Mouse (Mus musculus) forebrain, embryonic 11.5 days (tissue): ENCODE results near the gene Zbtb4. TPM values are rescaled to one million over a fixed set of nuclear protein-coding genes. Genes with fewer than 3 reads are reported as not detected.
A peak's percentile ranks its signal among the peaks of the same experiment; 100 is the strongest.

Experiments used
- ATAC-seq: fragments of 200-750 bp; cut with Nextera tagmentation; replicated peaks from 2 replicates; pipeline ENCODE4 v1.8.0; 2017; ENCODE audit warnings: moderate TSS enrichment; ENCODE audit not compliant: low FRiP score
- DNase-seq: peaks from one replicate; pipeline ENCODE4 v3.0.0-alpha.2; 2017; ENCODE audit warnings: low spot score
- H3K27ac ChIP-seq: fragments of 300-500 bp; sonication (generic); 2 replicates; pipeline ENCODE4 v1.5.1; 2014; ENCODE audit warnings: low read depth, low read length
- H3K27me3 ChIP-seq: fragments of 300-500 bp; sonication (generic); 2 replicates; pipeline ENCODE4 v1.6.1; 2014; ENCODE audit warnings: mild to moderate bottlenecking, low read length, mixed read lengths; ENCODE audit not compliant: control insufficient read depth, insufficient read depth
- H3K36me3 ChIP-seq: fragments of 300-500 bp; sonication (generic); 2 replicates; pipeline ENCODE4 v1.6.1; 2014; ENCODE audit warnings: mild to moderate bottlenecking, low read length, moderate library complexity, mixed read lengths; ENCODE audit not compliant: control insufficient read depth, insufficient read depth
- H3K4me1 ChIP-seq: fragments of 300-500 bp; sonication (generic); replicated peaks from 2 replicates; pipeline ENCODE4 v1.6.1; 2014; ENCODE audit warnings: low read length, mixed read lengths; ENCODE audit not compliant: control insufficient read depth, insufficient read depth
- H3K4me2 ChIP-seq: fragments of 300-500 bp; sonication (generic); 2 replicates; pipeline ENCODE4 v1.6.1; 2014; ENCODE audit warnings: low read depth, mild to moderate bottlenecking, low read length, moderate library complexity, mixed read lengths; ENCODE audit not compliant: severe bottlenecking
- H3K4me3 ChIP-seq: fragments of 300-500 bp; sonication (generic); 2 replicates; pipeline ENCODE4 v1.5.1; 2014; ENCODE audit warnings: low read depth, low read length
- H3K9ac ChIP-seq: fragments of 300-500 bp; sonication (generic); 2 replicates; pipeline ENCODE4 v1.6.1; 2014; ENCODE audit warnings: low read length
- H3K9me3 ChIP-seq: fragments of 300-500 bp; sonication (generic); 2 replicates; pipeline ENCODE4 v1.6.1; 2016; ENCODE audit warnings: low read length, mixed read lengths; ENCODE audit not compliant: control insufficient read depth
- WGBS: fragments of 180-500 bp; shearing (Covaris S2); extraction: QIAGEN DNeasy Blood & Tissue Kit; methylation state at CpG from one replicate; pipeline ENCODE4 v1.1.7; 2014; 5-methylcytosine and 5-hydroxymethylcytosine counted together
- polyA plus RNA-seq: library from polyadenylated mRNA; unstranded; fragments of >200 nt; fragmentation: Nextera tagmentation; extraction: Ambion mirVana; gene quantifications from 2 replicates; pipeline ENCODE4 v1.2.1, GENCODE M21; 2014

Gene Zbtb4
- polyA plus RNA-seq, 1 experiment from 2014 or later = 1.1 TPM

- peaks cover 46% of the 10 kb centered on the region for H3K27me3 ChIP-seq
- WGBS = under 1% methylated on average over 35 of the region's 36 CpGs
- peak overlapping the region; percentile 87 for H3K4me2 ChIP-seq
- H3K36me3 ChIP-seq = no peaks in the 10 kb centered on the region
- H3K4me3 ChIP-seq = peak overlapping the region; percentile 49
- ATAC-seq (peak; percentile 73), DNase-seq (peak; percentile 87)
- H3K9ac ChIP-seq = peak overlapping the region; percentile 73
- peaks cover 48% of the 10 kb centered on the region for H3K4me1 ChIP-seq
- peak overlapping the region; percentile 67 for H3K27ac ChIP-seq
- no peaks in the 10 kb centered on the region for H3K9me3 ChIP-seq
These were observed 34.9 kb downstream of the Zbtb4 start for GRCm38 (mm10) chr11:69800392-69801197.

DNA sequence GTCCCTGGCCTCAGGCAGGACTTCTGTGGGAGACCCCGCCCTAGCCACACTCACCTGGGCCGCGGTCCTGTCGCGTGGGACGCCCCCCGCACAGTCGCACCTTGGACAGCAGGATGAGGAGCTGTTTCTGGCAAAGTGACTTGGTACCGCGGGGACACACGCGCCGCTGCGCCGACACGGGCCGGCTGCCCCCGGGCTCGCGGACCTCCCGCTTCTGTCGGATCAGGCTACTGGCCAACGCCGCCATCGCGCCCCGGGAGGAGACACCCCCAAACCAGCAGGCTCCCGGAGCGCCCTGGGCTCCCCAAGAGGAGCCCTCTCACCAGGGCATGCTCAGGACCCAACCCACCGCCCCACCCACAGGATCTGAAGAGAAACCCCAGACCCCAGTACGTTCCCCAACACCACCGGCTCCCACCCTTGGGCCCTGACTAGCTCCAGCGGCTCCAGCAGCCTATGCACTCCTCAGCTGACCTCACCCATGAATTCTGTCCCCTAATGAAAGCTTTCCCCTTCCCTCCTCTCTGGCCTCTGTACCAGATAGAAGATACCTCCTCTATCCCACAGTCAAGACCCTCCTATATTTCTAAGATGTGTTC lies 35.8 kb downstream of the Zbtb4 start, which contains the start of gene Fgf11:
Fgf11 (minus strand) TSS at position 479 of the 599 bp plus-strand sequence.
- 1% methylated on average over 31 of the region's 33 CpGs for WGBS
- Histone ChIP-seq H3K4me3 (peak within 1 kb of the TSS; percentile 49), H3K36me3 (no peaks in the 10 kb centered on the region), H3K27ac (peak within 1 kb of the TSS; percentile 67), H3K9me3 (no peaks in the 10 kb centered on the region; the same call in 1 of the 2 replicates), H3K4me2 (peak within 1 kb of the TSS; percentile 94), H3K9ac (peak within 1 kb of the TSS; percentile 73), H3K4me1 (peaks cover 43% of the 10 kb centered on the region), H3K27me3 (peaks cover 47% of the 10 kb centered on the region)
- DNase-seq (no peak), ATAC-seq (0 out of 2 replicates have a peak, but pooled peaks have one; percentile 6)

GRCm38 (mm10) chr11:69802648-69803105 lies 37.0 kb downstream of the Zbtb4 start:
- no peak overlapping the region for H3K27ac ChIP-seq
- ATAC-seq = no peak
- peaks cover 43% of the 10 kb centered on the region for H3K4me1 ChIP-seq

GRCm38 (mm10) chr11:69803328-69803727 lies 37.6 kb downstream of the Zbtb4 start:
- H3K9ac ChIP-seq = peak overlapping the region; percentile 68
- peak overlapping the region; percentile 49 for H3K4me3 ChIP-seq
- 0% methylated on average over 12 of the region's 12 CpGs for WGBS
- peak overlapping the region; percentile 94 for H3K4me2 ChIP-seq
- no peak for DNase-seq
- H3K27me3 ChIP-seq = peaks cover 44% of the 10 kb centered on the region
- H3K36me3 ChIP-seq = no peaks in the 10 kb centered on the region
- ATAC-seq = peak; percentile 9; the same call in 1 of the 2 replicates
- peaks cover 43% of the 10 kb centered on the region for H3K4me1 ChIP-seq
- H3K27ac ChIP-seq = no peak overlapping the region
- no peaks in the 10 kb centered on the region; the same call in 1 of the 2 replicates for H3K9me3 ChIP-seq

More at GRCm38 (mm10) chr11:69802648-69803105, 37.0 kb downstream of the Zbtb4 start:
- peak; percentile 90 for DNase-seq
- peak overlapping the region; percentile 94 for H3K4me2 ChIP-seq
- peak overlapping the region; percentile 68 for H3K9ac ChIP-seq
- H3K4me3 ChIP-seq = peak overlapping the region; percentile 49
- H3K9me3 ChIP-seq = no peaks in the 10 kb centered on the region; the same call in 1 of the 2 replicates
- no peaks in the 10 kb centered on the region for H3K36me3 ChIP-seq
- H3K27me3 ChIP-seq = peaks cover 44% of the 10 kb centered on the region
- WGBS = 0% methylated on average over 33 of the region's 33 CpGs

- Histone ChIP-seq H3K36me3 (no peaks in the 10 kb centered on the region), H3K4me3 (peak overlapping the region; percentile 49), H3K4me2 (peak overlapping the region; percentile 94), H3K9me3 (no peaks in the 10 kb centered on the region; the same call in 1 of the 2 replicates), H3K27me3 (peaks cover 44% of the 10 kb centered on the region), H3K27ac (no peak overlapping the region), H3K9ac (peak overlapping the region; percentile 49), H3K4me1 (peaks cover 40% of the 10 kb centered on the region)
- DNase-seq (peak; percentile 81), ATAC-seq (peak; percentile 24)
- WGBS = 1% methylated on average over 60 of the region's 60 CpGs
These were observed 38.3 kb downstream of the Zbtb4 start for GRCm38 (mm10) chr11:69803786-69804651.

- Histone ChIP-seq H3K9me3 (no peaks in the 10 kb centered on the region; the same call in 1 of the 2 replicates), H3K4me2 (no peak overlapping the region), H3K9ac (no peak overlapping the region), H3K27ac (no peak overlapping the region), H3K27me3 (peaks cover 44% of the 10 kb centered on the region), H3K4me3 (no peak overlapping the region; the same call in 1 of the 2 replicates), H3K4me1 (peaks cover 35% of the 10 kb centered on the region), H3K36me3 (no peaks in the 10 kb centered on the region)
- DNase-seq = no peak
- no peak for ATAC-seq
- whole genome bisulfite sequencing = 5% methylated on average over 12 of the region's 12 CpGs
These were observed 38.9 kb downstream of the Zbtb4 start for GRCm38 (mm10) chr11:69804652-69804940.

DNA sequence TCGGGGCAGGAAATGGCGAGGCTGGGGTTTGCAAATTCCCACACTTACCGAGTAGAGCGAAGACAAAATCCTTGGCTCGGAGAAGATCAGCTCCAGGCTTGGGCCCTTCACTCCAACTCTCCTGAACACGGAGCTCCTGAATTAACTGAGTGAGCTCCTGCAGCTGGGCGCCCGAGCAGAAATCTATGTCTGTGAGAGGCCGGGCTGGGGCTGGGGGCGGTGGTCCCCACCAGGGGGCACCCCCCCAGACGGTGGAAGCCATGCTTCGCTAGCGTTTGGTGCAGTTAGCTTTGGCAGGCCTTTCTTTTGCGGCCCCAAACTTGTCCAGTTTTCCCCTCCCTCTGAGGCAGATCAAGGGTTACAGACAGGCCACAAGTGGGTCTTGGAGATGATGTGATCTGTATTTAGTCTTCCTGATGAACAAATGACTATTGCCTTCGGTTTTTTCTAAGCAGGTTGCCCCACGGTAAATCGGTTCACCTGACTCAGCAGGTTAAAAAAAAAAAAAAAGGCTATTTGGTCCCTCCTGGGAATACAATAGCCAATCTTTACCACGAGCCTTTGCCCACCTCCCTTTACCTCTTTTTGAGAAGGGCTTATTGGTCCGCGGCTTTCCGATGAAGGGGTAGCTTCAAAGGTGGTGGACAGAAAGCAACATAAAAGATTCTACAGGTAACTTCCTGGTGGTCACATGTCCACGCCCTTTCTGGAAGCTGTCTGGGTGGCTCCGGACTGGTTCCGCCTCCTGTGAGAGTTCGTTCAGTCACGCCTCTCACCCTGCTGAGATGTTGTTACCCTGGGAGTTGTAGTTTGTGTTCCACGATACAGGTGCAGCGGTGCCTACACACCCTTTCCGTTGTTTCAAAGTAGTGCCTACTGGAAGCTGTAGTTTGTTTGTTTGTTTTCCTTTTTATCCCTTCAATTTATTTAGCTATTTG lies 39.5 kb downstream of the Zbtb4 start, which contains the start of gene Tmem102:
Tmem102 (minus strand) TSS at position 653 of the 938 bp plus-strand sequence.
- Histone ChIP-seq H3K36me3 (no peaks in the 10 kb centered on the region), H3K27me3 (peaks cover 44% of the 10 kb centered on the region), H3K4me2 (no peak within 1 kb of the TSS), H3K4me3 (no peak within 1 kb of the TSS; the same call in 1 of the 2 replicates), H3K27ac (no peak within 1 kb of the TSS), H3K9ac (no peak within 1 kb of the TSS), H3K4me1 (peaks cover 35% of the 10 kb centered on the region), H3K9me3 (no peaks in the 10 kb centered on the region; the same call in 1 of the 2 replicates)
- no peak for ATAC-seq
- 5% methylated on average over 29 of the region's 29 CpGs for WGBS
- no peak for DNase-seq
